Mouse (Mus musculus) mesoderm, embryonic 11.5 days (tissue): ENCODE data around the gene Uncx.

ENCODE experiments used
- DNase-seq: peaks from one replicate; pipeline ENCODE4 v3.0.0-alpha.2; 2012; ENCODE audit warnings: low read depth, low spot score

Gene Uncx

DNA sequence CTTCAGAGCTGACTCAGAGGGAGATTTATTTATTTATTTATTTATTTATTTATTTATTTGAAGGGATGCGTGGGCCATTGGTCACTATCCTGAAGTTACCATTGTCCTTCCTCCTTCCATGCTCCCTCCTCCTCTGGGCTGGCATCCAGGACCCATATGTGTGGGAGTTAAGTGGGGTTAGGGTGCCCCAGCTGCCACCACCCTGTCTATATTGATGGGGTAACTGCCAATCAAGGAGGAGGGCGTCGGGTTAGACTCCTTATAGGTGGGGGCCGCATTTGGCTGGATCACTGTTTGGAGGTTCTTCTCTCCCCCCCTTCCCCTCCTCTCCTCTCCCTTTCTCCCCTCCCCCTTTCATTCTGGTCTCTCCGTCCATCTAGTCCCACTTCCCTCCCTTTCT is 738 bp upstream of the Uncx start:
- no peak for DNase-seq

DNA sequence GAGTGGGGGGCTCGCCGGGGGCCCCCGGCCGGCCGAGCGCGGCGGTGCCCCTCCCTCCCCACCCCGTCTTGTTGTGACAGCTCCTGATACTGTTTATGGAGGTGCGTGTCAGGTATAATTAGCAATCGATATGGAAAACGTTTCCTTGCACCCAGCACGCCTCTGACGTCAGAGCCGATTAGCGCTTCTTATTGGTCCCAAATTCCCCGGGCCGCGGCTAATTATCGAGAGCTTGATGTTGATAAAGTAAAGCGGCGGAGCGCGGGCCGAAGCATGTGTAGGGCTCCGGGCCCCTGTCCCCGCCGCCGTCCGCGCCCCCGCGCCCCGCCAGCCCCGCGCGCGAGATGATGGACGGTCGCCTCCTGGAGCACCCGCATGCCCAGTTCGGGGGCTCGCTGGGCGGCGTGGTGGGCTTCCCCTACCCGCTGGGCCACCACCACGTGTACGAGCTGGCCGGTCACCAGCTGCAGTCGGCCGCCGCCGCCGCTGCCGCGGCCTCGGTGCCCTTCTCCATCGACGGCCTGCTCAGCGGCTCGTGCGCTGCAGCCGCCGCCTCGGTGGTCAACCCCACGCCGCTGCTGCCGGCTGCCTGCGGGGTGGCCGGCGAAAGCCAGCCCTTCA is 466 bp downstream of the Uncx start:
- DNase-seq, result no peak

- no peak for DNase-seq
These were observed 1.2 kb downstream of the Uncx start for GRCm38 (mm10) chr5:139544271-139545135.

GRCm38 (mm10) chr5:139545221-139545620 is 1.9 kb downstream of the Uncx start:
- DNase-seq, result no peak

DNA sequence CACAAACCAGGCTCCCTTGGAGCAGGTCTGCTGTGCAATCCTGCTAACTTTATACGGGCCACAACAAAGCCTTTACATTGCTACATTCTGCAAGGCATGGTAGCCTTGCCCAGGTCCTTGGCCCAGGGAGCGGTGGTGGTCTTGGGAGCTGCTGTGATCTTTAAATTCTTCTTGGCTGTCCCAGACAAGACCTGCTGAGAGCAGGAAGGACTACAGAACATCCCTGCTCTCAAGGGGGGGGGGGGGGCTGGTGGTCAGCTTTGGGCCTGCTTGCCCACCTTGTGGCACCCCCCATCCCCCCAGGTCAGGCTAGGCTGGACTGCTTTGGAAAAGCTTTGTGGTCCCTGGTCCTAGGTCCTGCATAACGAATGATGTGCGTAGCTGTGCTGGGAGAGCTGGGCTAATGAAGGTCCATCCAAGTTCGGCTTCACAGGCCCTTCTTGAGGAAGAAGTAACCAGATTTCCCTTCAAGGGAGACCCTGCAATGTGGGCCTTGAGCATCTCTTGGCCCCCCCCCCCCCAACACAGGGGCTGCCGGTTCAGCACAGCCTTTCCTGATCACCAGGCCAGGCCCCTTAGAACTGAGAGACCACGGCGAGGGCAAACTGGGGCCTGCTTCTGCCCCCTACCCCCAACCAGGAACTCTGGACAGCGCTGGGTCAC is 2.5 kb downstream of the Uncx start:
- no peak for DNase-seq

GRCm38 (mm10) chr5:139546336-139546770 is 3.1 kb downstream of the Uncx start:
- DNase-seq, result no peak

GRCm38 (mm10) chr5:139546771-139547420 is 3.6 kb downstream of the Uncx start:
- no peak for DNase-seq

DNA sequence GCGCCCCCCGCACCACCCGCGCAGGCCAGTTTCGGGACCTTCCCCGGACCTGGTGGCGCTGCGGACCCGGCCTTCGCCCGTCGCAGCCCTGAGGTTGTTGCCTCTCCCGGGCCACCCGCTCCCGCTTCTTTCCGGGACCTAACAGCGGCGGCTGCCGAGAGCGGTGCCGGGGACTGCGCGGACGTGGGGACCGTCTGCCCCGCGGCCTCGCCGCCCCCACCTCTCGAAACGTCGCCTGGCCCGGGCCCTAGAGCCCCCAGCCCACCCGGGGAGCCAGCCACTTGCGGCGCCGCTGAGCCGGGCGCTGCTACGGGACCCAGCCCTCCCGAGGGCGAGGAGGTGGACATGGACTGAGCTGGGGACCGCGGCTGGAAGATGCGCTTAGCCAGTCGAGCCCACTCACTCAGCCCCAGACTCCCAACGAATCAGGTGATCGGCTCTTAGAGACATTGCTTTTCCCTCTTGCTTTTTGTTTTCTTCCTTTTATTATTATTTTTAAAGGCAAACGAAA is 4.2 kb downstream of the Uncx start:
- no peak for DNase-seq

DNA sequence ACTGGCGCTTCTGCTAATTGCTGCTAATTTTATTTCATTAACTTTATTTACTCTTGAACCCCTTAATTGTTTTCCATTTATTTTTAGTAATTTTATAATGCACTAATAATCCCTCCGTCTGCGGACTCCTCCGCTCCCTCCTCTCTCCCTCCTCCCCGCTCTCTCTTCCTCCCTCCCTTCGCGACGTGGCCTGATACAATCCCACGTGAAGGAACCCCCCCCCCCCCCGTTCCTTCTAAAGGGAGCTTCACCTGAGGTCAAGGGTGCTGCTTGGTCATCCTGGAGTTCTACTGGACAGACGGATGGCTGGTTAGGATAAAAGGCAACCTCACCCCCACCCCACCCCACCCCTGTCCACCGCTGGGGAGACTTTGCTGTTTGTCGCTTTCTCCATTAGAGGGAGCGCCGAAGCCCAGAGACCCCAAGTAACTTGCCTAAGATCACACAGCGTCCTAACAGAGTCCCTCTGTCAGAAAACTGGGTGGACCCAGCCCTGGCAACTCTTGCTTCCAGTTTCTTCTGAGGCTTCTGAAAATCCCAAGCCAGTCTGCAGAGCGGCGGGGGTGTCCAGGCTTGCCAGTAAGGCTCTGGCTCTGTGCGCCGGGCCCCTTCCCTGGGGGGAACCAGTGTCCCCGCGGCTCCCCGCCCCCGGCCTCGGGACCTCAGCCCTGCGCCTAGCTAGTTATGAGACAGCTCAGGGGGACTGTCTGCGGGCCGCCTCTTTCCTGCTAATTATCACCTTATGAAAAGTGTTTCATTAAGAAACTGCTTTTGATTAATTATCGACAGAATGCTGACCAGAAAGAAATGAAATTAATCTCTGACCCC is 10.4 kb downstream of the Uncx start:
- no peak for DNase-seq

- DNase-seq, result no peak
These were observed 11.4 kb downstream of the Uncx start for GRCm38 (mm10) chr5:139554478-139555335.

DNA sequence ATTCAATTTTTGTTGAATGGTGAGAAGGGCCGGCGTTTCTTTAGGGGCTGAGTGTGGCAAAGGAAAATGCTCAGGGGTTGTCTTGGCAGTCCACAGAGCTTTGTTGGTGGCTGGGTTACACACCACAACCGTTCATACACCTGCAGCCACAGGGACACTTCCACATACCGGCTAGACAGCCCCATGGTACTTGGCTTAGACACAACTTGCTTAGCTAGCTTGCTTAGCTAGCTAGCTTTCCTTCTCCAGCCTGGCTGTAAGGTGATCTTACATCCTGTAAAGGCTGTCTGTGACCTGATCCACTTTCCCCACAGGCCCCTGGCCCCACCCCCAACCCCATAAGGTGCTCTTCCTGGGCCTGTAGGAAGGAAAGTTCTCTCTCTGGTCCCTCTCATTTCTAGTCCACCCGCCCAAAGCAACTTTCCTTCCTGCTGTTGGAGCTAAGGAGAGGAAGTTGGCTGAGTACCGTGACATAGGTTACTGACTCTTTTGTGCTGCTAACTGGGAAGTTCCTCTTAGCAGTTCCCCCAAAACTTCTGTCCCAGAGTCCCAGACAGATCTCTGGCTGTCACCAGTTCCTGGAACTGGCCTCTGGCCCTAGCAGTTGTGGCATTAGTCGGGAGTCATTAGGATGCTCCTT is 12.3 kb downstream of the Uncx start:
- DNase-seq, result no peak

GRCm38 (mm10) chr5:139556116-139556678 is 12.9 kb downstream of the Uncx start:
- DNase-seq, result no peak

DNA sequence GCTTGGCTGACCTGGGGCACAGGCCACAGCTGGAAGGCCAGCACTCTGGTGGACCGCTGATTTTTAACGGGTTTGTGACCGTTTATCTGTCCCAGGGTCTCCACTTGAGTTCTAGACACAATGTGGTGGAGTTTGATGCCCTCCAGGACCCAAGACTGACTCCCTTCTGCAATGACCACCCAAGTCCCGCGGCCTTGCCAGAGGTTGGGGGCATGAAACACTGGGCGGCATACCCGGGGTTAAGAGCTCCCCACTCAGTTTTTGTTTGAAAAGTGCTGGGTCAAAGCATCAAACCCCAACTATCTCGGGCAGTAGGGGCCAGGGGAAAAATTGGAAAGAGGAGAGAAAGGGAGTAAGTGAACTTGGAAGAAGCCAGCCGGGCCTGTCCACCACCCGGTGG is 13.8 kb downstream of the Uncx start:
- DNase-seq, result no peak

DNA sequence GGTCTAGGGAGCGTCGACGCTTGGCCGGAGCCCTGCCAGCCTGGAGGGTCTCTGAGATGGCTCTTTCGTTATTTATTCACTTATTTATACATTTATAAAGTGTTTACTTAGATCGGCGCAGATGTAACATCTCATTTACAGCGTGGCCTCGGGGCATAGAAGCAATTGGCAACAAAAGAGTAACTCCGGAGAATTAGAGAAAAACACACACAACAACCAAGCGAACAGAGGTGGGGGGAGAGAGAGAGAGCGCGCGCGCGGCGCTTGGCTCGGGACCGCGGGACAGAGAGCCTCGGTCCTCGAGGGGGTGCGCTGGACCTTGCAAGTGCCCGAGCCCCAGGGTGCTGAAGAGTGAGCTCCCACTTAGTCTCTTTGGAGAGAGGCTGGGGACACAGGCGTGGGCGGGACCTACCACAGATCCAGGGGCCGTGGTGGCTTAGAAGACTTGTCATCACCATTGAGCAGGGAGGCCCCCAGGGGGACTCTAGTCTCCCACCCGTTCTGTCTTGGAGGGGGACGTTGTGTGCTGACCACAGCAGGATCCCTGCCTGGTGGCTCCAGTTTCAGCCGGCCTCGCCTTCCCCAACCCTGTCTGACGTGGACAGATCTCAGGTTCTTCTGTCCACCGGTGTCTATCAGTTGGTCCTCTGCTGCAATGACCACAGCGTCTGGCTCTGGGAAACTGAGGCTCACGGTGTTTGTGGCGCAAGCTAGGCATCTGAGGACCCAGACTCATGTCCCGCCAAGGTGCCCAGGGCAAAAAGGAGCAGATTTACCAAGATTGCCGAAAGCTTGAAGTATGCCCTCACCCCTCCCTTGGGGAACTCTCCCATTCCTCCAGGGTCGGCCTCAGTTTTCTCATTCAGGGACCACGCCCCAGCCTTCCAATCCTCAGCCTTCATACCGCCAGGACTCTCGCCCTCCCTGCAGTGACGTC is 14.5 kb downstream of the Uncx start:
- no peak for DNase-seq

GRCm38 (mm10) chr5:139558468-139558804 is 15.1 kb downstream of the Uncx start:
- DNase-seq, result peak; percentile 76

DNA sequence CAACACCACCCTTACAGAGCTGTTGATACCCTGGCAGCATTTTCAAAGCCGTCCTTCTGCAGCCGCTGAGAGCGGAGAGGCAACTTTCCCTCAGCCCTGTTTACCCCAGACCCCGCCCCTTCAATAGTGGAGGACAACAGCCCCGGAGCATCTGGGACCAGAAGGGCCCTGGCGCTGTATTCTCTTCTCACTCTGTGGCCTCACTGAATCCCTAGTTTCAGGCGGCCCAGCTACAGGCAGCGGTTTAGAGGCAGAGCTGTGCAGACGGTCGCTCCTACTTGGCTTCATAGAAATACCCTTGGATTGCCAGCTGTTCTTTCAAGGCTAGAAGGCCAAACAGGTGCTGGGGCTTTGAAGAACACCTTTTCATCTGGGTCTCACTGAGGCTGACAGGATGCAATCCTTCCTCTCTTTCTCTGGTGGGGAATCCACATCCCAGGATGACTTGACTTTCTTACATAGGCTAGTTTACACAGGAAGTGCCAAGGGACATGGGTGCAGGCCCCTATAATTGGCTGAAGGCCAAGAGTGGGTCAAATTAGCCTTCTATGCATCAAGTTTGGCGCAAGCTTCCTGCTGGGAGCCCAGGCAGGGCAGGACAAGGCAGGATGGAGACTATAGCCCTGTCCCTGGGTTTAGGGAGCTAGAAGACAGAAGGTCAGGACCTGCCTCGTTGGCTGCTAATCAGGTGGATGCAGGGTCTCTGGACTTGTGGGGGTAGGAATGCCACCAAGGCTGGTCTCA is 15.8 kb downstream of the Uncx start:
- no peak for DNase-seq

DNA sequence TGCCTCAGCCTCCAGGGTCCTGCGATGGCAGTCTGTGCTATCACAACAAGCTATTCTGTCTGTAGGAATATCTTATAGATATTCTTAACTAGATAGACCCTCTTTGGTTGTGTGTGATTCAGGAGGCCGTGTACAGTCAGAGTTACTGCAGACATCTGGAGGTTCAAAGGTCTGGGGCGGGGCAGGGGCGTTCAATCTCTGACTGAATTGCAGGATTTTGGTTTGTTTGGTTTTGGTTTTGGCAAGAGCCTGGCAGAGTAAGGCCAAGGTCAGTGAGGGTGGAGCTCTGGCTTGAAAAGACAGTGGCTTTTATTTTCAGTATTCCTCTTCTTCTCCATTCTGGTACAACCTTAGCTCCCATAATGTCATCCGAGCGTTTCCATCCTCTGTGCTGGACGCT is 16.5 kb downstream of the Uncx start:
- no peak for DNase-seq
